Mouse (Mus musculus) T-helper 1 cell (primary cell): ENCODE measurements around the gene Map4k5.

Experiments used
- in situ Hi-C: fragments of 300-600 bp; cut with MboI, MseI; formaldehyde crosslinking; loops from one replicate; pipeline ENCODE4 v1.15.1; 2025; ENCODE audit warnings: high pct_unique_total_duplicates

Gene Map4k5

GRCm38 (mm10) chr12:69845722-69846121 lies 47.3 kb downstream of the Map4k5 start:
- in situ Hi-C loops = no loop called here

GRCm38 (mm10) chr12:69843531-69844445 lies 49.2 kb downstream of the Map4k5 start:
- in situ Hi-C loops = no loop called here

- in situ Hi-C loops = loop anchor here (10.0 kb wide), 1 partner anchor 816 kb away; no protein-coding TSS in a partner anchor
These were observed 54.6 kb downstream of the Map4k5 start for GRCm38 (mm10) chr12:69838376-69838775.

GRCm38 (mm10) chr12:69833982-69834604 lies 58.9 kb downstream of the Map4k5 start:
- in situ Hi-C loops = loop anchor here (10.0 kb wide), 1 partner anchor 821 kb away; no protein-coding TSS in a partner anchor

- in situ Hi-C loops = loop anchor here (10.0 kb wide), 1 partner anchor 823 kb away; no protein-coding TSS in a partner anchor
These were observed 61.6 kb downstream of the Map4k5 start for GRCm38 (mm10) chr12:69831239-69831910.

- in situ Hi-C loops = no loop called here
These were observed 64.8 kb downstream of the Map4k5 start for GRCm38 (mm10) chr12:69828214-69828613.

- in situ Hi-C loops = loop anchor here (25.0 kb wide), 1 partner anchor 762 kb away; no protein-coding TSS in a partner anchor
These were observed 68.0 kb downstream of the Map4k5 start for GRCm38 (mm10) chr12:69824881-69825597.

- in situ Hi-C loops = loop anchor here (25.0 kb wide), 1 partner anchor 773 kb away; no protein-coding TSS in a partner anchor
These were observed 78.7 kb downstream of the Map4k5 start for GRCm38 (mm10) chr12:69814272-69814671.

- in situ Hi-C loops = loop anchor here (25.0 kb wide), 1 partner anchor 774 kb away; no protein-coding TSS in a partner anchor
These were observed 79.4 kb downstream of the Map4k5 start for GRCm38 (mm10) chr12:69813596-69813995.

GRCm38 (mm10) chr12:69812986-69813385 lies 80.0 kb downstream of the Map4k5 start:
- in situ Hi-C loops = loop anchor here (25.0 kb wide), 1 partner anchor 774 kb away; no protein-coding TSS in a partner anchor

- in situ Hi-C loops = loop anchor here (25.0 kb wide), 1 partner anchor 775 kb away; no protein-coding TSS in a partner anchor
These were observed 81.0 kb downstream of the Map4k5 start for GRCm38 (mm10) chr12:69811976-69812375.

- in situ Hi-C loops = loop anchor here (25.0 kb wide), 1 partner anchor 778 kb away; no protein-coding TSS in a partner anchor
These were observed 83.6 kb downstream of the Map4k5 start for GRCm38 (mm10) chr12:69809439-69809838.

GRCm38 (mm10) chr12:69807399-69807985 lies 85.5 kb downstream of the Map4k5 start:
- in situ Hi-C loops = loop anchor here (25.0 kb wide), 1 partner anchor 780 kb away; no protein-coding TSS in a partner anchor

- in situ Hi-C loops = loop anchor here (25.0 kb wide), 1 partner anchor 782 kb away; no protein-coding TSS in a partner anchor
These were observed 87.9 kb downstream of the Map4k5 start for GRCm38 (mm10) chr12:69805148-69805547.

- in situ Hi-C loops = loop anchor here (25.0 kb wide), 1 partner anchor 783 kb away; no protein-coding TSS in a partner anchor
These were observed 88.5 kb downstream of the Map4k5 start for GRCm38 (mm10) chr12:69804393-69805070.

GRCm38 (mm10) chr12:69803196-69803595 lies 89.8 kb downstream of the Map4k5 start:
- in situ Hi-C loops = loop anchor here (25.0 kb wide), 1 partner anchor 784 kb away; no protein-coding TSS in a partner anchor

- in situ Hi-C loops = loop anchor here (25.0 kb wide), 1 partner anchor 787 kb away; no protein-coding TSS in a partner anchor
These were observed 92.4 kb downstream of the Map4k5 start for GRCm38 (mm10) chr12:69800586-69800985.

- in situ Hi-C loops = no loop called here
These were observed 96.7 kb downstream of the Map4k5 start for GRCm38 (mm10) chr12:69796311-69796710.
